Mouse (Mus musculus): ENCODE measurements around the gene Ece1. TPM values are rescaled to one million over a fixed set of nuclear protein-coding genes. Genes with fewer than 3 reads are reported as not detected.
"Not testable (repeated sequence)": the region's sequence is repeated elsewhere in the genome, so short reads cannot be mapped to it uniquely, and the experiment has no call there.

Gene Ece1
- polyA plus RNA-seq, 1 experiment from 2014 or later, result 94.2 TPM

DNA sequence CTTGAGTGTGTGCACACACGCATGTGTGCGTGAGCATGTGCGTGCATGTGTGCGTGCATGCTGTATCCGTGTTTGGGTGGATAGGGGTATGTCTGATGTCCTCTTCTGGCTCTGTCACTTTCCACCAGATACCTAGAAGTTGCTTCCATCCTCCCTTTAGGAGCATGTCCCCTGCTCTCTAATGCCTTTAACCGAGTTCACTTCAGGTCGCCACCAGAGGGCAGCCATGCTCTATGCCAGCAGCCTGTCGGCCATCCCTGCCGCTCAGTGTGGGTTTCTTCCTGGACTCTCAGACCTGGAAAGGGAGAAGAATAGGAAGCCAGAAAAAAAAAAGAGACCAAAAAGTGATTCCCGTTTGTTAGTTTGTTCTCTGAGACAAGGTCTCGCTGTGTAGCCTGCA, 17.4 kb upstream of the Ece1 start:
- Histone ChIP-seq H3K27ac (ENCODE audit: low read depth) (no peak overlapping the region), H3K9me3 (ENCODE audit: control insufficient read depth, low read length) (0 out of 2 replicates have a peak, but pooled peaks cover 3% of the 10 kb centered on the region), H3K9ac (ENCODE audit: low read length) (no peak overlapping the region), H3K4me2 (ENCODE audit: low read length) (no peak overlapping the region), H3K4me1 (replicated peaks; ENCODE audit: control insufficient read depth, insufficient read depth, low read length) (no peaks in the 10 kb centered on the region), H3K4me3 (ENCODE audit: low read depth, low read length) (no peak overlapping the region), H3K36me3 (ENCODE audit: control insufficient read depth, insufficient read depth, low read length) (no peaks in the 10 kb centered on the region), H3K27me3 (replicated peaks; ENCODE audit: control insufficient read depth, insufficient read depth, low read length) (0 out of 2 replicates have a peak, but pooled peaks cover 3% of the 10 kb centered on the region)
- WGBS, result 25% methylated on average over 11 of the region's 11 CpGs
- DNase-seq (ENCODE audit: low spot score) (peak; percentile 91), ATAC-seq (replicated peaks; ENCODE audit: low FRiP score, low TSS enrichment, low read depth) (peak; percentile 73; the same call in 1 of the 2 replicates)

DNA sequence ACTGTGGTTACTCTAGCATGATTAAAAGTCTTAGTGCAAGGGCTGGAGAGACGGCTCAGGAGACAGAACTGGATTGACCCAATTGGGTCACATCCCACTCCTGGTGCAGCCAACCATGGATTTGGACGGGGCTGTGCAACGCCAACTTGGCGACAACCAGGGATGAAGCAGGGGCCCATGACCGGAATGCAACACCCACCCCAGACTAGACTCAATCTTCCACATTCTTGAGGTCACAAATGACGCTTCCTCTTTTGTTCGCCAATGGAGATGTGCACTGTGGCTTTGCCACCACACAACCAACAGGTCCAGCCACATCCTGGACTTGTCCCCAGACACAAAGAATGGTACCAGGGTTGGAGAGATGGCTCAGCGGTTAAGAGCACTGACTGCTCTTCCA, 14.4 kb upstream of the Ece1 start:
- WGBS, result 88% methylated on average over 8 of the region's 8 CpGs
- not testable (repeated sequence) for H3K27me3 ChIP-seq (replicated peaks; ENCODE audit: control insufficient read depth, insufficient read depth, low read length); H3K27ac ChIP-seq (ENCODE audit: low read depth); H3K4me3 ChIP-seq (ENCODE audit: low read depth, low read length); ATAC-seq (replicated peaks; ENCODE audit: low FRiP score, low TSS enrichment, low read depth); H3K4me2 ChIP-seq (ENCODE audit: low read length); H3K9ac ChIP-seq (ENCODE audit: low read length); H3K9me3 ChIP-seq (ENCODE audit: control insufficient read depth, low read length); H3K36me3 ChIP-seq (ENCODE audit: control insufficient read depth, insufficient read depth, low read length); DNase-seq (ENCODE audit: low spot score); H3K4me1 ChIP-seq (replicated peaks; ENCODE audit: control insufficient read depth, insufficient read depth, low read length)

DNA sequence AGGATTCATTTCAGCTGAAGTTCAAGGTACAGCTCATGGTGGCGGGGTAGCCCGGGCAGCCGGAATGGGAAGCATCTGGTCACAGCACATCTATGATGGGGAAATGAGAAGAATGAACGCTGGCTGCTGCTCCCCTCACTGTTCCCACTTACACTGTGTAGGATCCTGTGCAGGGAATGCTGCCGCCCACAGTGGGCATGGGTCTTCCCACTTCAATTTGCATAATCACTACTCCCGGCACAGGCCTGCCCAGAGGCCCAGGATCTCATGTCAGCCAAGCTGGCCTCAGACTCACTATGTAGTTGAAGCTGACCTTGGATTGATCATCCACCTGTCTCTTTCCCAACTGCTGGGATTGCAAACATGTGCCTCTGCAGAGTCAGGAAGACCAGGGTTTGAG, 11.9 kb upstream of the Ece1 start:
- Histone ChIP-seq H3K4me2 (ENCODE audit: low read length) (no peak overlapping the region), H3K4me3 (ENCODE audit: low read depth, low read length) (no peak overlapping the region), H3K36me3 (ENCODE audit: control insufficient read depth, insufficient read depth, low read length) (no peaks in the 10 kb centered on the region), H3K4me1 (replicated peaks; ENCODE audit: control insufficient read depth, insufficient read depth, low read length) (no peaks in the 10 kb centered on the region), H3K9me3 (ENCODE audit: control insufficient read depth, low read length) (0 out of 2 replicates have a peak, but pooled peaks cover 3% of the 10 kb centered on the region), H3K27me3 (replicated peaks; ENCODE audit: control insufficient read depth, insufficient read depth, low read length) (no peaks in the 10 kb centered on the region), H3K27ac (ENCODE audit: low read depth) (no peak overlapping the region), H3K9ac (ENCODE audit: low read length) (no peak overlapping the region)
- WGBS, result 93% methylated on average over 6 of the region's 6 CpGs
- ATAC-seq (replicated peaks; ENCODE audit: low FRiP score, low TSS enrichment, low read depth) (no peak), DNase-seq (ENCODE audit: low spot score) (no peak)

DNA sequence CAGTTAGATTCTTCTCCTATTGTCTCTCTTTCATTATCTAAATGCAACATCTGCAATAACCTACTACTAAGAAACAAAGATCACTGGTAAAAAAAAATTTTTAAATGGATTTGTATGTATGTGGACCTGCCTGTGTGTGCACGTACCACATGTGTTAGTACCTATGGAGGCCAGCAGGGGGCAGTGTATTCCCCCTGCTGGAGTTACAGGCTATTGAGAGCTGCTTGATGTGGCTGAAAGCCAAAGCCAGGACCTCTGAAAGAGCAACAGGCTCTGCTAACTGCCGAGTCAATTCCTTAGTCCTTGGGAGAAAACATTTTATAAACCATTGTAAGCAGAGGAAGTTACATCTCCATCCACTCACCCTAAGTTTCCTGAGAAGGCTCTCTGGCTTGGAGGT, 10.6 kb upstream of the Ece1 start:
- WGBS, result 55% methylated on average over 2 of the region's 2 CpGs
- ATAC-seq (replicated peaks; ENCODE audit: low FRiP score, low TSS enrichment, low read depth), result no peak

DNA sequence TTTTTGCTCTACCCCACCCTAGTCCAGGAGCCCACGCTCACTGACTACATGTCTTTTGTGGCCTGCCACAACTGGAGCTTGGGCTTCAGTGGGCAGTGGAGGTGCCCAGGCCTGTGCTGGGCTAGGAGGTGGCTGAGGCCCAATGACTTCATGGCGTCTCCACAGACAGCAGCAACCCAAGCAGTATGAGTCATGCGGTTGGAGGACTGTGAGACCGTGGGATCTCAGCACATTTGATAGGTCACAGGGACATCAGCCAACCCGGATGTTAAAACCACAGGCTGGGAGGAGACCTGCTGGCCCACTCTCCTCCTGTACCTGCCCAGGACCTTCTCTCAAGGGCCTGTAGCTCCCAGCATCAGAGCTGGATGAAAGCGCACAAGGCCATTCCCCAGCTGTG, 8.2 kb upstream of the Ece1 start:
- ATAC-seq (replicated peaks; ENCODE audit: low FRiP score, low TSS enrichment, low read depth) (no peak), DNase-seq (ENCODE audit: low spot score) (no peak)
- Histone ChIP-seq H3K36me3 (ENCODE audit: control insufficient read depth, insufficient read depth, low read length) (no peaks in the 10 kb centered on the region), H3K27me3 (replicated peaks; ENCODE audit: control insufficient read depth, insufficient read depth, low read length) (no peaks in the 10 kb centered on the region), H3K4me2 (ENCODE audit: low read length) (no peak overlapping the region), H3K9ac (ENCODE audit: low read length) (no peak overlapping the region), H3K27ac (ENCODE audit: low read depth) (no peak overlapping the region), H3K9me3 (ENCODE audit: control insufficient read depth, low read length) (no peaks in the 10 kb centered on the region), H3K4me3 (ENCODE audit: low read depth, low read length) (no peak overlapping the region), H3K4me1 (replicated peaks; ENCODE audit: control insufficient read depth, insufficient read depth, low read length) (no peaks in the 10 kb centered on the region; the same call in 1 of the 2 replicates)
- 78% methylated on average over 6 of the region's 6 CpGs for WGBS

More for the DNA sequence above, 10.6 kb upstream of the Ece1 start:
- Histone ChIP-seq H3K9ac (ENCODE audit: low read length) (no peak overlapping the region), H3K9me3 (ENCODE audit: control insufficient read depth, low read length) (0 out of 2 replicates have a peak, but pooled peaks cover 3% of the 10 kb centered on the region), H3K36me3 (ENCODE audit: control insufficient read depth, insufficient read depth, low read length) (no peaks in the 10 kb centered on the region), H3K4me2 (ENCODE audit: low read length) (no peak overlapping the region), H3K27ac (ENCODE audit: low read depth) (no peak overlapping the region), H3K27me3 (replicated peaks; ENCODE audit: control insufficient read depth, insufficient read depth, low read length) (no peaks in the 10 kb centered on the region), H3K4me3 (ENCODE audit: low read depth, low read length) (no peak overlapping the region), H3K4me1 (replicated peaks; ENCODE audit: control insufficient read depth, insufficient read depth, low read length) (no peaks in the 10 kb centered on the region; the same call in 1 of the 2 replicates)
- DNase-seq (ENCODE audit: low spot score), result no peak

- Histone ChIP-seq H3K4me1 (replicated peaks; ENCODE audit: control insufficient read depth, insufficient read depth, low read length) (no peaks in the 10 kb centered on the region; the same call in 1 of the 2 replicates), H3K4me2 (ENCODE audit: low read length) (no peak overlapping the region), H3K27ac (ENCODE audit: low read depth) (no peak overlapping the region), H3K9me3 (ENCODE audit: control insufficient read depth, low read length) (no peaks in the 10 kb centered on the region), H3K27me3 (replicated peaks; ENCODE audit: control insufficient read depth, insufficient read depth, low read length) (no peaks in the 10 kb centered on the region), H3K36me3 (ENCODE audit: control insufficient read depth, insufficient read depth, low read length) (no peaks in the 10 kb centered on the region), H3K9ac (ENCODE audit: low read length) (no peak overlapping the region), H3K4me3 (ENCODE audit: low read depth, low read length) (no peak overlapping the region)
- DNase-seq (ENCODE audit: low spot score) (no peak), ATAC-seq (replicated peaks; ENCODE audit: low FRiP score, low TSS enrichment, low read depth) (no peak)
- WGBS, result 59% methylated on average over 9 of the region's 9 CpGs
Measured at GRCm38 (mm10) chr4:137855741-137856341, 6.2 kb upstream of the Ece1 start.

- WGBS, result 37% methylated on average over 7 of the region's 7 CpGs
- no peak overlapping the region for H3K9ac ChIP-seq (ENCODE audit: low read length)
- DNase-seq (ENCODE audit: low spot score), result no peak
- no peaks in the 10 kb centered on the region for H3K27me3 ChIP-seq (replicated peaks; ENCODE audit: control insufficient read depth, insufficient read depth, low read length)
- no peaks in the 10 kb centered on the region for H3K36me3 ChIP-seq (ENCODE audit: control insufficient read depth, insufficient read depth, low read length)
- no peak for ATAC-seq (replicated peaks; ENCODE audit: low FRiP score, low TSS enrichment, low read depth)
- no peak overlapping the region for H3K27ac ChIP-seq (ENCODE audit: low read depth)
- H3K4me2 ChIP-seq (ENCODE audit: low read length), result no peak overlapping the region
- no peaks in the 10 kb centered on the region for H3K9me3 ChIP-seq (ENCODE audit: control insufficient read depth, low read length)
- H3K4me3 ChIP-seq (ENCODE audit: low read depth, low read length), result no peak overlapping the region
- no peaks in the 10 kb centered on the region; the same call in none of the 2 replicates for H3K4me1 ChIP-seq (replicated peaks; ENCODE audit: control insufficient read depth, insufficient read depth, low read length)
Measured at GRCm38 (mm10) chr4:137857116-137857515, 4.9 kb upstream of the Ece1 start.

DNA sequence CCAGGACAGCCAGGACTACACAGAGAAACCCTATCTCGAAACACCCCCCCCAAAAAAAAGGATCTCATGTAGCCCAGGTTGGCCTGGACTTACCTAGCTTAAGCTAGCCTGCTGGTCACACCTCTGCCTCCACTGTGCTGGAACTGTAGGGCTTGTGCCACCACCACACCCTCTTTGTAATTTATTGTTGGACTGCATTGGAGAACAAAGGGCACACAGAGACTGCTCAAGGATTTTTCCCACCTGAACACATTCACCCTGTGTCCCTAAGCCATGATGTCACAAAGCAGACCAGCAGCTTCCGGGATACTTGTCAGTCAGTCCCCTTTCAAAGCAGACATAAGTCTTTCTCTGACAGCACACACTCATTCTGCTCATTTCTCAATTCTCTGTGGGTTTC, 3.7 kb upstream of the Ece1 start:
- no peak for ATAC-seq (replicated peaks; ENCODE audit: low FRiP score, low TSS enrichment, low read depth)
- H3K27me3 ChIP-seq (replicated peaks; ENCODE audit: control insufficient read depth, insufficient read depth, low read length), result no peaks in the 10 kb centered on the region
- H3K9ac ChIP-seq (ENCODE audit: low read length), result no peak overlapping the region
- H3K4me3 ChIP-seq (ENCODE audit: low read depth, low read length), result no peak overlapping the region
- WGBS, result 78% methylated on average over 2 of the region's 2 CpGs
- no peaks in the 10 kb centered on the region for H3K9me3 ChIP-seq (ENCODE audit: control insufficient read depth, low read length)
- DNase-seq (ENCODE audit: low spot score), result no peak
- H3K4me1 ChIP-seq (replicated peaks; ENCODE audit: control insufficient read depth, insufficient read depth, low read length), result peaks cover 4% of the 10 kb centered on the region
- no peak overlapping the region for H3K4me2 ChIP-seq (ENCODE audit: low read length)
- H3K36me3 ChIP-seq (ENCODE audit: control insufficient read depth, insufficient read depth, low read length), result no peaks in the 10 kb centered on the region
- H3K27ac ChIP-seq (ENCODE audit: low read depth), result no peak overlapping the region

- peak; percentile 97 for DNase-seq (ENCODE audit: low spot score)
- no peaks in the 10 kb centered on the region for H3K36me3 ChIP-seq (ENCODE audit: control insufficient read depth, insufficient read depth, low read length)
- H3K27me3 ChIP-seq (replicated peaks; ENCODE audit: control insufficient read depth, insufficient read depth, low read length), result no peaks in the 10 kb centered on the region
- peak; percentile 65 for ATAC-seq (replicated peaks; ENCODE audit: low FRiP score, low TSS enrichment, low read depth)
- H3K4me1 ChIP-seq (replicated peaks; ENCODE audit: control insufficient read depth, insufficient read depth, low read length), result peaks cover 35% of the 10 kb centered on the region
- peak overlapping the region; percentile 79 for H3K27ac ChIP-seq (ENCODE audit: low read depth)
- no peaks in the 10 kb centered on the region for H3K9me3 ChIP-seq (ENCODE audit: control insufficient read depth, low read length)
- peak overlapping the region; percentile 84 for H3K4me3 ChIP-seq (ENCODE audit: low read depth, low read length)
- 8% methylated on average over 17 of the region's 17 CpGs for WGBS
- H3K4me2 ChIP-seq (ENCODE audit: low read length), result peak overlapping the region; percentile 64
- H3K9ac ChIP-seq (ENCODE audit: low read length), result peak overlapping the region; percentile 85
Measured at GRCm38 (mm10) chr4:137861461-137862011, 501 bp upstream of the Ece1 start.
